Mouse (Mus musculus): ENCODE measurements around the gene Add3.

Gene Add3

GRCm38 (mm10) chr19:53166367-53166766 lies 26.1 kb downstream of the Add3 start:
- DNase-seq (ENCODE audit: low read depth) = no peak

GRCm38 (mm10) chr19:53168576-53168975 lies 28.3 kb downstream of the Add3 start:
- no peak for DNase-seq (ENCODE audit: low read depth)

GRCm38 (mm10) chr19:53170651-53171050 lies 30.4 kb downstream of the Add3 start:
- DNase-seq (ENCODE audit: low read depth) = no peak

GRCm38 (mm10) chr19:53174034-53174433 lies 33.8 kb downstream of the Add3 start:
- no peak for DNase-seq (ENCODE audit: low read depth)

GRCm38 (mm10) chr19:53175550-53175949 lies 35.3 kb downstream of the Add3 start:
- DNase-seq (ENCODE audit: low read depth) = no peak

GRCm38 (mm10) chr19:53176518-53176917 lies 36.3 kb downstream of the Add3 start:
- DNase-seq (ENCODE audit: low read depth) = no peak

- no peak for DNase-seq (ENCODE audit: low read depth)
These were observed 38.6 kb downstream of the Add3 start for GRCm38 (mm10) chr19:53178611-53179528.

GRCm38 (mm10) chr19:53180168-53180803 lies 40.0 kb downstream of the Add3 start:
- peak; percentile 30 for DNase-seq (ENCODE audit: low read depth)

- peak; percentile 91 for DNase-seq (ENCODE audit: low read depth)
These were observed 41.0 kb downstream of the Add3 start for GRCm38 (mm10) chr19:53181003-53181861.

- no peak for DNase-seq (ENCODE audit: low read depth)
These were observed 43.4 kb downstream of the Add3 start for GRCm38 (mm10) chr19:53183620-53184019.

GRCm38 (mm10) chr19:53184216-53184615 lies 44.0 kb downstream of the Add3 start:
- no peak for DNase-seq (ENCODE audit: low read depth)

GRCm38 (mm10) chr19:53184911-53185310 lies 44.7 kb downstream of the Add3 start:
- no peak for DNase-seq (ENCODE audit: low read depth)

- peak; percentile 70 for DNase-seq (ENCODE audit: low read depth)
These were observed 45.4 kb downstream of the Add3 start for GRCm38 (mm10) chr19:53185486-53186134.

- DNase-seq (ENCODE audit: low read depth) = no peak
These were observed 46.2 kb downstream of the Add3 start for GRCm38 (mm10) chr19:53186456-53186855.

GRCm38 (mm10) chr19:53187533-53187932 lies 47.3 kb downstream of the Add3 start:
- no peak for DNase-seq (ENCODE audit: low read depth)

- DNase-seq (ENCODE audit: low read depth) = no peak
These were observed 47.9 kb downstream of the Add3 start for GRCm38 (mm10) chr19:53188186-53188585.

- no peak for DNase-seq (ENCODE audit: low read depth)
These were observed 48.5 kb downstream of the Add3 start for GRCm38 (mm10) chr19:53188724-53189220.

GRCm38 (mm10) chr19:53189736-53190135 lies 49.5 kb downstream of the Add3 start:
- no peak for DNase-seq (ENCODE audit: low read depth)

GRCm38 (mm10) chr19:53190232-53190631 lies 50.0 kb downstream of the Add3 start:
- no peak for DNase-seq (ENCODE audit: low read depth)

- DNase-seq (ENCODE audit: low read depth) = no peak
These were observed 51.7 kb downstream of the Add3 start for GRCm38 (mm10) chr19:53191867-53192487.

- DNase-seq (ENCODE audit: low read depth) = no peak
These were observed 52.9 kb downstream of the Add3 start for GRCm38 (mm10) chr19:53193190-53193589.

Data from NIH3T3 (cell line).